Mouse (Mus musculus) mature B cell (primary cell): ENCODE results near the gene Ttc34.

Source experiments
- in situ Hi-C: fragments of 300-500 bp; cut with MboI; formaldehyde crosslinking; loops from 2 replicates; pipeline ENCODE4 v1.14.3; 2019

Ttc34 gene

DNA sequence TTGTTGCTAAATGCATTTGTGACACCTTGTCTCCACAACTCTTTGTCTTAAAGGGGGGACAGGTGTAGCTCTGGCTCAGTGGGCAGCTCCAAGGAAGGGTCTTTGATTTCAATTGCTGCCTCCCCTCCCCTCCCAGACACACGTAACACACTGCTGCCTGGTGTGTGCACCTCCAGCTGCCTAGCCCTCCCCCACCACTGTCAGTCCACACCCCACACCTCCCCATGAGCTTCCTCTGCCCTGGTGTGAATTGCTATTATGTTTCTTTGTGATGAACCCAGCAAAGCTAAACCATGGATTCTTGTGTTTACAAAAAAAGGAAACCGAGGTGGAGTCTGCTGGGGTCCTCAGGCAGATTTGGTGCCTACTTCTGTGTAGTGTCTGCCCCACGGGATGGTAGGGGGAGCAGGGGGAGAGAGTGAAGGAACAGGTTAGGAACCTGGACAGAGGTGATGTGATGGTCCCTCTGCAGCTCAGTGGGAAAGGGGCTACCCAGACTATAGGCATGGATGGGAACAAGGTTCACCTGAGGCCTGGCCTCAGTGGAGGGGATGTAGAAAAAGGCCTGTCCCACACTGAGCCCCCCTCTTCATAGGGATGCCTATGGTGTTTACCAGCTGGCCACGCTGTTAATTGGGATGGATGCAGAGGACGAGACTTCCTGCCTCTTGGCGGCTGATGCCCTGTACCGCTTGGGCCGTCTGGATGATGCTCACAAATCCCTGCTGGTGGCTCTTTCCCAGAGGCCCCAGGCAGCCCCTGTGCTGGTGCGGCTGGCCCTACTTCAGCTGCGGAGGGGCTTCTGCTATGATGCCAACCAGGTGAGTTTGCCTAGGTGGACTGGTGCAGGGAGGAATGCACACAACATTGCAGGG lies 20.3 kb downstream of the Ttc34 start:
- in situ Hi-C loops = no loop called here

- in situ Hi-C loops = no loop called here
Measured at GRCm38 (mm10) chr4:154858601-154859000, 21.3 kb downstream of the Ttc34 start.

DNA sequence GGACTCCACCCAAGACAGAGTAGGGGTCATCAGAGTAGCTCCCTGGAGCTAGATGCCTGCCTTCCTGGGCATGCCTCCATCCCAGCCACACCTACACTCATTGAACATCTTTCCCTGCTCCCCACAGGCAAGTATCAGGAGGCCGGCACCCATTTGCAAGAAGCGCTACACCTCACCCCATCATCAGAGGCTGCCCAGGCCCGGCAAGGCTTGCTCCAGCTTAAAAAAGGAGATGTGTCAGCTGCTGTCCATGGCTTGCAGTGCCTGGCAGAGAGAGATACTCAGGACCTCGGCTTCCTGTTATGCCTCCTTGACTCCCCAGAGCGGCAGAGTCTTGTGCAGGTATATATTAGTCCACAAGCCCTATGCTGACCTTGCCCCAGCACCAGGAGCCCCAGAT lies 24.7 kb downstream of the Ttc34 start:
- in situ Hi-C loops = no loop called here

GRCm38 (mm10) chr4:154863436-154863935 lies 26.2 kb downstream of the Ttc34 start:
- in situ Hi-C loops = no loop called here

GRCm38 (mm10) chr4:154864271-154864771 lies 27.1 kb downstream of the Ttc34 start:
- in situ Hi-C loops = no loop called here

DNA sequence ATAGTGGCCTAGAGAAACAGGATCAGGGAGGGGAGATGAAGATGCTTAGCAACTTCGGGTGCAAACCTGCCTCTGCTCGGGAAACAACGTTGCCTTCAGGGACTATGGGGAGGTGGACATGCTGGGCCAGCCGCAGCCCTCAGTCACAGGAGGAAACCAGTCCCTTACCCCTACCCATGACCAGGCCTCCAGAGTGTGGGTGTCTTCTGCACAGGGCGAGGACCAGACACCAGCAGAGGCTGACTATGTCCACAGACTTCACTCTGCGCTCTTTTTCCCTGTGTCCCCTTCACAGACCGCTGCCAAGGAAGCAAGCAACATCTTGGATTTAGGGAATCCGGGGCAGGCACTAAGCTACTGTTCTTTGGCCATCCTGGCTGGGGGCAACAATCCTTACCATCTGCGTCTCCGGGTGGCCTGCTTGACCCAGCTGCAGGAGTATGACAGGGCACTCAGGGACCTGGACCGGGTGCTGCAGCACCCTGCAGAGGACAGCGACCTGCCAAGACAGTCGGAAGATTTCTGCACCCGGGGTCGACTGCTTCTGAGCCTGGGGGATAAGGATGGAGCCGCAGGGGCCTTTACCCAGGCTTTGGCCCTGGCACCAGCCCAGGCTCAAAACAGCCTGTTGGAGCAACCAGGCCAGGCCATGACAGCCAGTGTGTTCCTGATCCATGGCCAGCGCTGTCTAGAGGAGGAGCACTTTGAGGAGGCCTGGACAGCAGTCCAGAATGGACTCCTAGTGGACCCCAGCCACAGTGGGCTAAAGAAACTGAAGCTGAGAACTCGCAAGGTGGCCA lies 27.9 kb downstream of the Ttc34 start:
- in situ Hi-C loops = no loop called here

DNA sequence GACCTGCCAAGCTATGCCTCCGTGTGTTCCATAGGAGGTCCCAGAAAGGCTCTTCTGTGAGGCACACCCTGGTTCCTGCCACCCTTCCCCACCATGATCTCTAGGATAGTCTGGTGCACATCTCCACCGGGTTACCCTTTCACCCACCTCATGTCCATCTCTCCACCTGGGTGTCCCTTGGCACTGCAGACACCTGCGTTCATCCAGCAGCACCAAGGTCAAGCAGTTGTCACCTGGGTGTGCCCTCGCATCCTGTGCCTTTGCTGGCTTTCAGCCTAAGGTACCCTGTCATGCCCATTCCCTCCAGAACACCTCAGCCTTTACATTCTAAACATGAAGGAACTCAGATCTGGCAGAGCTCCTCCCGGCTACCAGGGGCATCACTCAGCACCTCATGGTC lies 29.1 kb downstream of the Ttc34 start:
- in situ Hi-C loops = no loop called here

GRCm38 (mm10) chr4:154867257-154867656 lies 30.0 kb downstream of the Ttc34 start:
- in situ Hi-C loops = no loop called here

DNA sequence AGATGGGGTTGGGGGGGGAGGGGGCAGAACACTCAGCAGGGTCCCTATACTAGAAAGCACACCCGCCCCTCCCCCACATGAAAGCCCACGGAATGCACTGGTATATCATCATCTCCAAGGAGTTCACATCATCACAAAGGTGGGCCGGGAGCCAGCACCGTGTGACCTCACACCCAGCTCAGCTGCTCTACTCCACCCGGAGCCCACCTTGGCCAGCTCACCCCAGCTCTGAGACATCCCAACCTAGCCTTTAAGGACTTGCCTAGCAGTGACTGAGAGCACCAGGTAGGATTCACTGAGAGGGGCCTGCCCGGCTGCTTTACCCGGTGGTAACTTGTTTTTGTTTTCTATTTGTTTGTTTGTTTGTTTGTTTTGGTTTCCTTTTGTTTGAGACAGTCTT lies 32.2 kb downstream of the Ttc34 start, which contains the start of gene Mmel1:
Gene Mmel1, plus strand, starts transcription at position 146 of the 400 bp plus-strand sequence.
- in situ Hi-C loops = no loop called here

DNA sequence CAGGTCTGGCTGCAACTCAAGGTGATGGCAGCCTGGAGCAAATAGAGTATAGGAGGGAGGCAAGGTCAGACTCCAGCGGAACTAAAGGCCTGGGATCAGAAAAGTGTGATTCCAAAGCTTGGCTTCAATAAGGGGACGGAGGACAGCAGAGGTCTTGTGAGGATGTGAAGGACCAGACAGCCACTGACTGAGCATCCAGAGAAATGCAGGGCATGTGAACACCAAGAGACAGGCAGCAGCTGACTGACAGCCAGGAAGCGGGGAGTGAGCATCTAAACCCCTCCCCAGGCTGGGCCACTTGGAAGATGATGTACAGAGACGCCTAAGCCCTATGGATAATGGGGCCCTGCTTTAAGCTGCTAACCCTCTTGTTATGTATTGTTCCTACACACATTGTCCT lies 33.5 kb downstream of the Ttc34 start:
- in situ Hi-C loops = no loop called here

DNA sequence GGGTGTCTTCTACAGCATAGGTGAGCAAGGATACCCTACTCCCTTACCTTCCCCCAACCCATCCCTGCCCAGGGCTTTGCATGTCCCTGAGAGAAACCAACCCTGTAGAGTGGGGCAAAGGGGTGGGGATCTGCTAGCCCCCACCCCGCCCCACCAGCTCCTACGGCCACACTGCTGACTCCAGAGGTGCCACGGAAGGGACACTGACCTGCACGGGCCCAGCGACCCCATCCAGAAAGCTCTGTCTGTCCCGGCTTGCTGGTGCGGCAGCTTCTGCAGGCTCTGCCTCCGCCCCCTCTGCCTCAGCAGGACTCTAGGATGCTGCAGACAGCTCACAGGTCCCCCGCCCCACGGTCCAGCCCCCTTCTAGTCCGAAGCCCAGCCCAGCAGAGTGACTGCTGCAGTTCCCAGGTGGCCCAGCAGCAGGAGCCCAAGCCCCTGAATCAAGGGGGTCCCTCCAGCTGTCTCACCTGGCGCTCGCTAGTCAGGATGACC lies 34.5 kb downstream of the Ttc34 start:
- in situ Hi-C loops = no loop called here

GRCm38 (mm10) chr4:154873186-154873585 lies 35.9 kb downstream of the Ttc34 start:
- in situ Hi-C loops = no loop called here

- in situ Hi-C loops = loop anchor here (25.0 kb wide), 1 partner anchor 359 kb away; the partner anchor contains the start of gene Faap20
Measured at GRCm38 (mm10) chr4:154877864-154878548, 40.7 kb downstream of the Ttc34 start.

DNA sequence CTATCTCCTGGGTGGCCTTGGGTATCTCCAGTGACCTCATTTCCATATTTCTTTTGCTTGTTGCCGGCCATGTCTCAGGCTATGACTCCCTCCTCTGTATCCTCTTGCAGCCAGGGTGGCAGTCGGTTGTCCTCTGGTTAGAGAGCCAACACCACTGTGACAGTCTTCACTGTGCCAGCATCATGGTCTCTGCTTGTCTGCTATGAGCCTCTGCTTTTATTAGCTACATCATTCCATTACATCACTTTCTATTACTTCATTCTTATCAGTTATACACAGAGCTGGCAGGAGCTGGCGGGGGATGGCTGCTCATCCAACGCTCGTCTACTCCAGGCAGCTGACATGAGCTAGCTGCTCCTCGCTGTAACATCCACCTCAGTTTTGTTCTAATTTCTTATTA lies 43.5 kb downstream of the Ttc34 start:
- in situ Hi-C loops = loop anchor here (25.0 kb wide), 1 partner anchor 357 kb away; the partner anchor contains the start of gene Faap20

GRCm38 (mm10) chr4:154882014-154882659 lies 44.9 kb downstream of the Ttc34 start:
- in situ Hi-C loops = loop anchor here (25.0 kb wide), 1 partner anchor 355 kb away; the partner anchor contains the start of gene Faap20

DNA sequence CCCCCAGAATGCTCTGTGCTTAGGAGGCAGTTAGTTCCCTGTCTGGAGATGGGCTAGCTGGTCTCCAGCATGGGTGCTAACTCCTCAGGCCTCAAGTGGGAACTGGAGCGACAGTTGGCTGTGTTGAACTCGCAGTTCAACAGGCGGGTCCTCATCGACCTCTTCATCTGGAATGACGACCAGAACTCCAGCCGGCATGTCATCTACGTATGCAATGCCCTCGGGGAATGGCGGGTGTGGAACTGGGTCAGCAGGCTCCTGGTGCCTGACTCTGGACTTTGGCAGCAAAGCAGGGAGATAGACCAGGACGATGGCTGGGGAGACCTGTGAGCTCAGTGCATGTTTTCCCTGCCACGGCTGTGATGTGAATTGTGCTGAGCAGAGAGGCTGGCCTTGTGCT lies 48.2 kb downstream of the Ttc34 start:
- in situ Hi-C loops = loop anchor here (5.0 to 25.0 kb wide), 2 partner anchors 182 to 352 kb away; partner anchors contain the start of genes Faap20 and Pex10

GRCm38 (mm10) chr4:154886876-154887592 lies 49.8 kb downstream of the Ttc34 start:
- in situ Hi-C loops = loop anchor here (5.0 to 25.0 kb wide), 2 partner anchors 180 to 350 kb away; partner anchors contain the start of genes Faap20 and Pex10

GRCm38 (mm10) chr4:154887593-154888250 lies 50.5 kb downstream of the Ttc34 start:
- in situ Hi-C loops = loop anchor here (5.0 to 25.0 kb wide), 2 partner anchors 180 to 350 kb away; partner anchors contain the start of genes Faap20 and Pex10

- in situ Hi-C loops = loop anchor here (25.0 kb wide), 1 partner anchor 346 kb away; the partner anchor contains the start of gene Faap20
Measured at GRCm38 (mm10) chr4:154890887-154891286, 53.6 kb downstream of the Ttc34 start.
